29 mouse cellular contexts compared by ENCODE assay signal in genomic region chr2:31147054-31147453, GRCm38 (mm10). TPM values are rescaled to one million over a fixed set of nuclear protein-coding genes. Genes with fewer than 3 reads are reported as not detected.
DNase-seq lines count a peak whose midpoint lies in the region; ATAC-seq and TF ChIP-seq lines count a peak whose summit lies in the region.
"Had no signal": no experiment of that assay in that cellular context is flagged by ENCODE, and none has a peak within 500 bp of the region (broad histone marks: within the 10 kb centered on the region; RNA-seq: fewer than 3 reads in every experiment).

No protein-coding gene starts in this region.

- 0 out of 2 replicates have a peak, but pooled peaks have one; percentile 15 for TF ChIP-seq EP300 in liver, postnatal 0 days (IDR thresholded peaks at IDR 0.05; ENCODE audit: low read depth)

- DNase-seq in liver, postnatal 0 days = no peak
- no peak for DNase-seq in liver, embryonic 11.5 days (ENCODE audit: low spot score)
- peak; percentile 45 for DNase-seq in lung, postnatal 10 days
- no peak for DNase-seq in frontal cortex, postnatal 10 days (ENCODE audit: low spot score in 2 of 2)
- no peak for DNase-seq in urinary bladder, postnatal 10 days (ENCODE audit: low spot score)
- no peak for DNase-seq in cerebellum, adult 11 months
- DNase-seq: adrenal gland, adult 8-10 months; cerebellum, adult 18-20 months; cerebellum, postnatal 25 days; gastrocnemius, postnatal 36 days; heart, postnatal 36 days; kidney, adult 11 months; kidney, postnatal 25 days; liver; retina, postnatal 1 day; right cerebral cortex, postnatal 14 days; thymus, postnatal 14 days had no signal

- 62% methylated on average over 7 of the region's 7 CpGs for WGBS in liver, postnatal 0 days (ENCODE audit: insufficient replicate concordance)
- 81% methylated on average over 7 of the region's 7 CpGs for WGBS in liver, embryonic 11.5 days

- H3K36me3 ChIP-seq in liver, postnatal 0 days (replicated peaks; ENCODE audit: insufficient read depth, low read length) = peaks cover 9% of the 10 kb centered on the region
- H3K36me3 ChIP-seq in liver, embryonic 11.5 days (ENCODE audit: control insufficient read depth, insufficient read depth, low read length) = no peaks in the 10 kb centered on the region

- H3K9me3 ChIP-seq in liver, postnatal 0 days (ENCODE audit: low read length) = no peaks in the 10 kb centered on the region
- no peaks in the 10 kb centered on the region for H3K9me3 ChIP-seq in liver, embryonic 11.5 days (ENCODE audit: control insufficient read depth, low read length)
- H3K9me3 ChIP-seq: embryonic facial prominence, embryonic 10.5 days; embryonic facial prominence, embryonic 15.5 days; forebrain, embryonic 13.5 days; G1E; heart, embryonic 15.5 days; hindbrain, embryonic 12.5 days; kidney, embryonic 15.5 days; liver, embryonic 15.5 days; midbrain, embryonic 12.5 days; stomach, embryonic 15.5 days had no signal

- no peak for TF ChIP-seq CTCF in liver, postnatal 0 days (IDR thresholded peaks at IDR 0.05; ENCODE audit: low read depth)
- no peak for TF ChIP-seq CTCF in bone marrow macrophage, adult 2 months (IDR thresholded peaks at IDR 0.05; ENCODE audit: low read depth, low read length)

- peaks cover 27% of the 10 kb centered on the region for H3K4me1 ChIP-seq in liver, postnatal 0 days (ENCODE audit: insufficient read depth)
- peaks cover 19% of the 10 kb centered on the region for H3K4me1 ChIP-seq in liver, embryonic 11.5 days (replicated peaks; ENCODE audit: control insufficient read depth, insufficient read depth, low read length)
- peaks cover 38% of the 10 kb centered on the region for H3K4me1 ChIP-seq in bone marrow macrophage, adult 2 months (ENCODE audit: control insufficient read depth, insufficient read depth, low read length)
- H3K4me1 ChIP-seq: stomach, embryonic 15.5 days had no signal

- no peak overlapping the region; the same call in 1 of the 2 replicates for H3K27ac ChIP-seq in liver, postnatal 0 days (ENCODE audit: low read depth)
- no peak overlapping the region for H3K27ac ChIP-seq in liver, embryonic 11.5 days (ENCODE audit: low read depth, low read length)
- peak overlapping the region; percentile 38 for H3K27ac ChIP-seq in bone marrow macrophage, adult 2 months (ENCODE audit: insufficient read depth, low read depth, low read length)
- H3K27ac ChIP-seq: embryonic facial prominence, embryonic 10.5 days; embryonic facial prominence, embryonic 15.5 days; forebrain, embryonic 13.5 days; heart, embryonic 15.5 days; hindbrain, embryonic 12.5 days; kidney, embryonic 15.5 days; liver, embryonic 15.5 days; midbrain, embryonic 12.5 days; stomach, embryonic 15.5 days had no signal

- 0 out of 2 replicates have a peak overlapping the region, but pooled peaks have one; percentile 18 for H3K4me2 ChIP-seq in liver, postnatal 0 days (ENCODE audit: low read depth, low read length)
- H3K4me2 ChIP-seq in liver, embryonic 11.5 days = no peak overlapping the region
- H3K4me2 ChIP-seq: embryonic facial prominence, embryonic 15.5 days; forebrain, embryonic 13.5 days; heart, embryonic 15.5 days; hindbrain, embryonic 12.5 days; kidney, embryonic 15.5 days; liver, embryonic 15.5 days; midbrain, embryonic 12.5 days; stomach, embryonic 15.5 days had no signal

- 0 out of 2 replicates have a peak, but pooled peaks cover 2% of the 10 kb centered on the region for H3K27me3 ChIP-seq in liver, postnatal 0 days (ENCODE audit: insufficient read depth, low read length)
- no peaks in the 10 kb centered on the region for H3K27me3 ChIP-seq in liver, embryonic 11.5 days (replicated peaks; ENCODE audit: control insufficient read depth, insufficient read depth, low read length)
- H3K27me3 ChIP-seq: embryonic facial prominence, embryonic 15.5 days; heart, embryonic 15.5 days; kidney, embryonic 15.5 days; stomach, embryonic 15.5 days had no signal

- no peak for TF ChIP-seq POLR2A in bone marrow macrophage, adult 2 months (IDR thresholded peaks at IDR 0.05; ENCODE audit: borderline replicate concordance, low read depth, low read length)

- no peak for ATAC-seq in liver, postnatal 0 days
- no peak for ATAC-seq in liver, embryonic 11.5 days (replicated peaks; ENCODE audit: low FRiP score)
- peak; percentile 23; the same call in 1 of the 2 replicates for ATAC-seq in megakaryocyte, adult 5-6 weeks (ENCODE audit: poor library complexity, severe bottlenecking)
- ATAC-seq: forebrain, embryonic 13.5 days had no signal

- no peak overlapping the region for H3K9ac ChIP-seq in liver, postnatal 0 days (replicated peaks)
- no peak overlapping the region for H3K9ac ChIP-seq in liver, embryonic 11.5 days (ENCODE audit: low read depth, low read length)
- H3K9ac ChIP-seq: embryonic facial prominence, embryonic 15.5 days; forebrain, embryonic 13.5 days; heart, embryonic 15.5 days; hindbrain, embryonic 12.5 days; kidney, embryonic 15.5 days; liver, embryonic 15.5 days; midbrain, embryonic 12.5 days; stomach, embryonic 15.5 days had no signal

- no peak overlapping the region for H3K4me3 ChIP-seq in liver, postnatal 0 days (ENCODE audit: low read depth, low read length)
- no peak overlapping the region for H3K4me3 ChIP-seq in liver, embryonic 11.5 days (ENCODE audit: low read depth, low read length)
- H3K4me3 ChIP-seq in bone marrow macrophage, adult 2 months (ENCODE audit: insufficient read depth, low read length) = no peak overlapping the region
- H3K4me3 ChIP-seq: embryonic facial prominence, embryonic 10.5 days; embryonic facial prominence, embryonic 15.5 days; forebrain, embryonic 13.5 days; heart, embryonic 15.5 days; hindbrain, embryonic 12.5 days; kidney, embryonic 15.5 days; liver, embryonic 15.5 days; midbrain, embryonic 12.5 days; stomach, embryonic 15.5 days had no signal

RNA-seq across cellular contexts. Expression of gene Gpr107, which starts 5.1 kb away (rescaled TPM):
- 9.2 and 9.8 TPM in 2 replicates for polyA plus RNA-seq in liver, postnatal 0 days (2015; fragmentation: Nextera tagmentation; extraction: Ambion mirVana)
- 17.3 and 21.5 TPM in 2 replicates for polyA plus RNA-seq in liver, embryonic 11.5 days (2014; fragmentation: Nextera tagmentation; extraction: Ambion mirVana)
- 66.1 and 80.8 TPM in 2 replicates for polyA plus RNA-seq in bone marrow macrophage, adult 2 months (2012; ENCODE audit: insufficient read depth, insufficient read length, missing spikeins)
- 22.1 and 22.2 TPM in 2 replicates for total RNA-seq in megakaryocyte, adult 5-6 weeks (2015)
- 29.2 and 32.1 TPM in 2 replicates for total RNA-seq in megakaryocyte, adult 5-6 weeks (2017)

RNA-seq across cellular contexts. Expression of gene Fnbp1, which starts 5.2 kb away (rescaled TPM):
- 4.1 and 4.5 TPM in 2 replicates for polyA plus RNA-seq in liver, postnatal 0 days (2015; fragmentation: Nextera tagmentation; extraction: Ambion mirVana)
- polyA plus RNA-seq in liver, embryonic 11.5 days (2014; fragmentation: Nextera tagmentation; extraction: Ambion mirVana) = 19.3 and 20.6 TPM in 2 replicates
- 255 and 258 TPM in 2 replicates for polyA plus RNA-seq in bone marrow macrophage, adult 2 months (2012; ENCODE audit: insufficient read depth, insufficient read length, missing spikeins)
- 62.0 and 64.1 TPM in 2 replicates for total RNA-seq in megakaryocyte, adult 5-6 weeks (2015)
- 39.0 and 48.7 TPM in 2 replicates for total RNA-seq in megakaryocyte, adult 5-6 weeks (2017)

Comparison
In these comparisons a context has a peak if more than half of its experiments do, and no peak if none do; other contexts are left out.
1. RNA of gene Fnbp1, which starts 5.2 kb away (polyA plus RNA-seq): 255 to 258 TPM in bone marrow macrophage, adult 2 months; 19.3 to 20.6 TPM in liver, embryonic 11.5 days and 4.1 to 4.5 TPM in liver, postnatal 0 days; every median in the first group is over 10 times any median in the second.